Mouse (Mus musculus) hematopoietic stem cell, adult 5-6 weeks (primary cell): Measurements from ENCODE around the gene Foxn3. TPM values are rescaled to one million over a fixed set of nuclear protein-coding genes. Genes with fewer than 3 reads are reported as not detected.

Source experiments
- ATAC-seq, 2 experiments: fragments of 125-278 bp in 1 of 2; replicated peaks in 1 of 2; 2 replicates each; pipeline ENCODE4 v1.8.0; 2016 to 2017; ENCODE audit warnings: inconsistent platforms in 2 of 2, mild to moderate bottlenecking in 2 of 2, moderate number of reproducible peaks in 2 of 2, low read depth in 1 of 2, moderate TSS enrichment in 1 of 2; ENCODE audit not compliant: low FRiP score in 2 of 2, poor library complexity in 2 of 2, severe bottlenecking in 2 of 2, insufficient read depth in 1 of 2, low TSS enrichment in 1 of 2
- total RNA-seq: library from RNA; stranded (forward); fragments of 172-1452, 232-1000 nt; gene quantifications from 2 replicates; pipeline ENCODE4 v1.2.3, GENCODE M21; 2017

Foxn3 gene
- total RNA-seq, 1 experiment from 2014 or later = 50.9 TPM

GRCm38 (mm10) chr12:99230783-99231048, 332.7 kb downstream of the Foxn3 start:
- ATAC-seq = no peak

GRCm38 (mm10) chr12:99229973-99230782, 333.2 kb downstream of the Foxn3 start:
- no peak for ATAC-seq

- ATAC-seq = no peak
These were observed 335.9 kb downstream of the Foxn3 start for GRCm38 (mm10) chr12:99227313-99227952.

- ATAC-seq = peak; percentile 95 to 99
These were observed 338.3 kb downstream of the Foxn3 start for GRCm38 (mm10) chr12:99224863-99225603.

GRCm38 (mm10) chr12:99221087-99221846, 342.1 kb downstream of the Foxn3 start:
- ATAC-seq = no peak

- no peak for ATAC-seq
These were observed 343.0 kb downstream of the Foxn3 start for GRCm38 (mm10) chr12:99220333-99220732.

- ATAC-seq = no peak
These were observed 343.6 kb downstream of the Foxn3 start for GRCm38 (mm10) chr12:99219812-99220211.

- no peak for ATAC-seq
These were observed 346.2 kb downstream of the Foxn3 start for GRCm38 (mm10) chr12:99217145-99217698.

- ATAC-seq = no peak
These were observed 347.0 kb downstream of the Foxn3 start for GRCm38 (mm10) chr12:99216341-99216761.

GRCm38 (mm10) chr12:99215521-99216255, 347.7 kb downstream of the Foxn3 start:
- ATAC-seq = no peak

- ATAC-seq = no peak
These were observed 349.3 kb downstream of the Foxn3 start for GRCm38 (mm10) chr12:99214098-99214497.

- peak; percentile 67 to 68 for ATAC-seq
These were observed 350.2 kb downstream of the Foxn3 start for GRCm38 (mm10) chr12:99213218-99213617.

GRCm38 (mm10) chr12:99209801-99210200, 353.6 kb downstream of the Foxn3 start:
- no peak for ATAC-seq

GRCm38 (mm10) chr12:99208251-99208650, 355.1 kb downstream of the Foxn3 start:
- no peak for ATAC-seq

GRCm38 (mm10) chr12:99207014-99207612, 356.3 kb downstream of the Foxn3 start:
- ATAC-seq = no peak

- peak; percentile 46 to 61 for ATAC-seq
These were observed 357.6 kb downstream of the Foxn3 start for GRCm38 (mm10) chr12:99205734-99206133.
